Mouse (Mus musculus) intestine, embryonic 16.5 days (tissue): ENCODE measurements around the gene Cage1. TPM values are rescaled to one million over a fixed set of nuclear protein-coding genes. Genes with fewer than 3 reads are reported as not detected.

Experiments used
- ATAC-seq: fragments of 200-750 bp; cut with Nextera tagmentation; 2 replicates; pipeline ENCODE4 v1.8.0; 2017; ENCODE audit warnings: moderate TSS enrichment, moderate library complexity
- H3K27ac ChIP-seq: fragments of 300-500 bp; sonication (generic); 2 replicates; pipeline ENCODE4 v1.5.1; 2014; ENCODE audit warnings: mild to moderate bottlenecking, low read length
- H3K27me3 ChIP-seq: fragments of 300-500 bp; sonication (generic); replicated peaks from 2 replicates; pipeline ENCODE4 v1.6.1; 2014; ENCODE audit warnings: low read length, control low read depth, mixed read lengths; ENCODE audit not compliant: control insufficient read depth, insufficient read depth
- H3K36me3 ChIP-seq: fragments of 300-500 bp; sonication (generic); 2 replicates; pipeline ENCODE4 v1.6.1; 2014; ENCODE audit warnings: low read length, control low read depth; ENCODE audit not compliant: control insufficient read depth, insufficient read depth
- H3K4me1 ChIP-seq: fragments of 300-500 bp; sonication (generic); 2 replicates; pipeline ENCODE4 v1.6.1; 2014; ENCODE audit warnings: low read length, control low read depth, mixed read lengths; ENCODE audit not compliant: control insufficient read depth, insufficient read depth
- H3K4me2 ChIP-seq: fragments of 300-500 bp; sonication (generic); 2 replicates; pipeline ENCODE4 v1.6.1; 2014; ENCODE audit warnings: low read depth, low read length, control low read depth
- H3K4me3 ChIP-seq: fragments of 300-500 bp; sonication (generic); 2 replicates; pipeline ENCODE4 v1.5.1; 2014; ENCODE audit warnings: mild to moderate bottlenecking, low read length
- H3K9ac ChIP-seq: fragments of 300-500 bp; sonication (generic); 2 replicates; pipeline ENCODE4 v1.6.1; 2014; ENCODE audit warnings: low read depth, low read length
- H3K9me3 ChIP-seq: fragments of 300-500 bp; sonication (generic); 2 replicates; pipeline ENCODE4 v1.6.1; 2016; ENCODE audit warnings: low read length, control low read depth; ENCODE audit not compliant: control insufficient read depth
- WGBS: fragments of 180-500 bp; shearing (Covaris S2); extraction: QIAGEN DNeasy Blood & Tissue Kit; methylation state at CpG from one replicate; pipeline ENCODE4 v1.1.7; 2014; 5-methylcytosine and 5-hydroxymethylcytosine counted together
- polyA plus RNA-seq: library from polyadenylated mRNA; unstranded; fragments of >200 nt; fragmentation: Nextera tagmentation; extraction: Ambion mirVana; gene quantifications from 2 replicates; pipeline ENCODE4 v1.2.1, GENCODE M21; 2015

The Cage1 gene
- polyA plus RNA-seq, 1 experiment from 2014 or later = 0.89 TPM

- under 1% methylated on average over 86 of the region's 89 CpGs for WGBS
- Histone ChIP-seq H3K4me1 (peaks cover 5% of the 10 kb centered on the region; the same call in 1 of the 2 replicates), H3K36me3 (peaks cover 9% of the 10 kb centered on the region), H3K27me3 (no peaks in the 10 kb centered on the region), H3K27ac (peak within 1 kb of the TSS; percentile 92), H3K4me2 (peak within 1 kb of the TSS; percentile 85), H3K4me3 (peak within 1 kb of the TSS; percentile 99), H3K9me3 (no peaks in the 10 kb centered on the region), H3K9ac (peak within 1 kb of the TSS; percentile 99)
- ATAC-seq = peak; percentile 98
Measured at GRCm38 (mm10) chr13:37993704-37994404, 43.0 kb downstream of the Cage1 start, which contains the start of gene Ssr1. TSS of gene Ssr1 (minus strand) at chr13:37994217.

GRCm38 (mm10) chr13:37993376-37993703, 43.5 kb downstream of the Cage1 start:
- WGBS = under 1% methylated on average over 17 of the region's 17 CpGs

GRCm38 (mm10) chr13:37992638-37993371, 44.1 kb downstream of the Cage1 start:
- H3K9ac ChIP-seq = peak overlapping the region; percentile 99
- 10% methylated on average over 10 of the region's 10 CpGs for WGBS
- H3K9me3 ChIP-seq = no peaks in the 10 kb centered on the region
- peak overlapping the region; percentile 99 for H3K4me3 ChIP-seq
- no peak for ATAC-seq
- peak overlapping the region; percentile 85 for H3K4me2 ChIP-seq
- H3K27me3 ChIP-seq = no peaks in the 10 kb centered on the region
- peaks cover 9% of the 10 kb centered on the region for H3K36me3 ChIP-seq
- peaks cover 5% of the 10 kb centered on the region; the same call in 1 of the 2 replicates for H3K4me1 ChIP-seq
- H3K27ac ChIP-seq = peak overlapping the region; percentile 16; the same call in 1 of the 2 replicates

More at GRCm38 (mm10) chr13:37993376-37993703, 43.5 kb downstream of the Cage1 start:
- H3K36me3 ChIP-seq = peaks cover 9% of the 10 kb centered on the region
- no peaks in the 10 kb centered on the region for H3K27me3 ChIP-seq
- H3K4me1 ChIP-seq = peaks cover 5% of the 10 kb centered on the region; the same call in 1 of the 2 replicates
- H3K27ac ChIP-seq = peak overlapping the region; percentile 92
- ATAC-seq = no peak
- H3K9ac ChIP-seq = peak overlapping the region; percentile 99
- peak overlapping the region; percentile 85 for H3K4me2 ChIP-seq
- peak overlapping the region; percentile 99 for H3K4me3 ChIP-seq
- H3K9me3 ChIP-seq = no peaks in the 10 kb centered on the region

- Histone ChIP-seq H3K9me3 (no peaks in the 10 kb centered on the region), H3K27me3 (no peaks in the 10 kb centered on the region), H3K9ac (no peak overlapping the region), H3K4me3 (no peak overlapping the region), H3K36me3 (peaks cover 27% of the 10 kb centered on the region), H3K4me2 (no peak overlapping the region), H3K4me1 (peaks cover 5% of the 10 kb centered on the region; the same call in 1 of the 2 replicates), H3K27ac (no peak overlapping the region)
- 90% methylated on average over 8 of the region's 8 CpGs for WGBS
- ATAC-seq = no peak
Measured at GRCm38 (mm10) chr13:37989701-37990100, 47.2 kb downstream of the Cage1 start.

GRCm38 (mm10) chr13:37986166-37986565, 50.7 kb downstream of the Cage1 start:
- Histone ChIP-seq H3K4me1 (no peaks in the 10 kb centered on the region), H3K4me3 (no peak overlapping the region), H3K27ac (no peak overlapping the region), H3K27me3 (no peaks in the 10 kb centered on the region), H3K9me3 (no peaks in the 10 kb centered on the region), H3K9ac (no peak overlapping the region), H3K4me2 (no peak overlapping the region), H3K36me3 (peaks cover 42% of the 10 kb centered on the region)
- 86% methylated on average over 10 of the region's 10 CpGs for WGBS
- no peak for ATAC-seq

- Histone ChIP-seq H3K36me3 (peaks cover 25% of the 10 kb centered on the region), H3K27ac (no peak overlapping the region), H3K4me3 (no peak overlapping the region), H3K4me1 (no peaks in the 10 kb centered on the region), H3K27me3 (no peaks in the 10 kb centered on the region), H3K9me3 (no peaks in the 10 kb centered on the region), H3K9ac (no peak overlapping the region), H3K4me2 (no peak overlapping the region)
- WGBS = 92% methylated on average over 5 of the region's 5 CpGs
- ATAC-seq = no peak
Measured at GRCm38 (mm10) chr13:37981063-37981462, 55.8 kb downstream of the Cage1 start.

- Histone ChIP-seq H3K36me3 (peaks cover 24% of the 10 kb centered on the region), H3K4me3 (no peak overlapping the region), H3K9ac (no peak overlapping the region), H3K27ac (no peak overlapping the region), H3K4me1 (no peaks in the 10 kb centered on the region), H3K27me3 (no peaks in the 10 kb centered on the region), H3K9me3 (no peaks in the 10 kb centered on the region), H3K4me2 (no peak overlapping the region)
- WGBS = 94% methylated on average over 10 of the region's 10 CpGs
- ATAC-seq = no peak
Measured at GRCm38 (mm10) chr13:37980346-37980745, 56.5 kb downstream of the Cage1 start.

GRCm38 (mm10) chr13:37979506-37979905, 57.4 kb downstream of the Cage1 start:
- Histone ChIP-seq H3K9me3 (no peaks in the 10 kb centered on the region), H3K27me3 (no peaks in the 10 kb centered on the region), H3K27ac (no peak overlapping the region), H3K4me3 (no peak overlapping the region), H3K4me1 (no peaks in the 10 kb centered on the region), H3K9ac (no peak overlapping the region), H3K36me3 (peaks cover 23% of the 10 kb centered on the region), H3K4me2 (no peak overlapping the region)
- no peak for ATAC-seq
- 94% methylated on average over 12 of the region's 12 CpGs for WGBS

GRCm38 (mm10) chr13:37974731-37975130, 62.1 kb downstream of the Cage1 start:
- Histone ChIP-seq H3K4me2 (no peak overlapping the region), H3K27ac (no peak overlapping the region), H3K36me3 (peaks cover 7% of the 10 kb centered on the region; the same call in 1 of the 2 replicates), H3K4me1 (peaks cover 5% of the 10 kb centered on the region), H3K9me3 (no peaks in the 10 kb centered on the region), H3K4me3 (no peak overlapping the region), H3K9ac (no peak overlapping the region), H3K27me3 (no peaks in the 10 kb centered on the region)
- WGBS = 87% methylated on average over 5 of the region's 5 CpGs
- ATAC-seq = no peak
